Comparison of ENCODE assay signal across 16 mouse cellular contexts in the genomic region with DNA sequence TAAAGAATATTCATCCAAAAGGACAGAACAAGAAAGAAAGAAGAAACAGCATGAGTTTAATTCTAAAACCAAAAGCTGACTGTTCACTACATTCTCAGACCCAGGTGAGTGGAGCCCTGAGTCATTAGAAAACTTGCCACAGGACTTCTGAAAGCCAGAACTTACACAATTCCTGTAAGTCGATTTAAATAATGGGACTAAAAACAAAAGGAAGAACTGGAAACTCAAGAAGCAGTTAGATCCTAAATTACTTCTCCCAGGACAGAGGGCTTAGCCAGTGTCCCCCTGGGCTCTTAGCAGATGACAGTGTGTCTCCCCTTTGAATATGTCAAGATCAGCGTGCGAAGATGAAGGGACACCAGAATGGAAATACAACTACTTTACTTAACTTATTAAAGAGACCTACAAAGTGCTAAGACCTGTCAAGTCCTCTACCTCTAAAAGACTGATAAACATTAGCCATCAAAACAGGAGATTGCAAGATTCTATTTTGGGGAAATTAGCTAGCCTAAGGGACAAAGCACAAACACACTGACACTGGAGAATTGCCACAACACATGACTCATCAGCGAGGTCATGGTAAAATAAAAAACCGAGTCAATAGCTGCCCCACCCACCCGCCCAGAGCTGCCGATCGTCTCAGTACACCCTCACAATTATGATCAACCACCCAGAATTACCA. TPM values are rescaled to one million over a fixed set of nuclear protein-coding genes. Genes with fewer than 3 reads are reported as not detected.
DNase-seq lines count a peak whose midpoint lies in the region; ATAC-seq and TF ChIP-seq lines count a peak whose summit lies in the region.
"Had no signal": no experiment of that assay in that cellular context is flagged by ENCODE, and none has a peak within 500 bp of the region (broad histone marks: within the 10 kb centered on the region; RNA-seq: fewer than 3 reads in every experiment).

No protein-coding gene starts in this region.

- H3K9me3 ChIP-seq in liver, embryonic 12.5 days (replicated peaks), result no peaks in the 10 kb centered on the region
- H3K9me3 ChIP-seq: heart, embryonic 13.5 days; hindbrain, embryonic 13.5 days; limb, embryonic 12.5 days had no signal

- H3K4me3 ChIP-seq in liver, adult 2 months (ENCODE audit: insufficient read depth, low read depth, low read length), result no peak overlapping the region
- no peak overlapping the region for H3K4me3 ChIP-seq in liver, embryonic 12.5 days
- H3K4me3 ChIP-seq in myocyte, result no peak overlapping the region
- H3K4me3 ChIP-seq: heart, embryonic 13.5 days; hindbrain, embryonic 13.5 days; limb, embryonic 12.5 days had no signal

- no peak for ATAC-seq in liver, embryonic 12.5 days
- ATAC-seq: intestine, embryonic 16.5 days had no signal

- TF ChIP-seq POLR2A in liver, adult 2 months (IDR thresholded peaks at IDR 0.05; ENCODE audit: extremely low read depth, insufficient read depth, low read length), result no peak
- TF ChIP-seq POLR2A in myocyte (IDR thresholded peaks at IDR 0.05; ENCODE audit: insufficient read length, low read depth), result no peak

- 46% methylated on average over 8 of the region's 8 CpGs for WGBS in liver, adult 2 months
- 51% methylated on average over 8 of the region's 8 CpGs for WGBS in liver, embryonic 12.5 days (ENCODE audit: insufficient replicate concordance)

- no peak overlapping the region for H3K9ac ChIP-seq in liver, adult 2 months (ENCODE audit: low read depth, low read length)
- no peak overlapping the region for H3K9ac ChIP-seq in liver, embryonic 12.5 days
- H3K9ac ChIP-seq: heart, embryonic 13.5 days; hindbrain, embryonic 13.5 days; limb, embryonic 12.5 days; lung, embryonic 14.5 days had no signal

- TF ChIP-seq CTCF in liver, adult 2 months (IDR thresholded peaks at IDR 0.05; ENCODE audit: low read depth, low read length), result no peak

- no peaks in the 10 kb centered on the region for H3K36me3 ChIP-seq in liver, adult 2 months (ENCODE audit: control insufficient read depth, insufficient read depth, low read length)
- H3K36me3 ChIP-seq in liver, embryonic 12.5 days, result no peaks in the 10 kb centered on the region
- H3K36me3 ChIP-seq in myocyte (ENCODE audit: control insufficient read depth, insufficient read depth), result no peaks in the 10 kb centered on the region
- H3K36me3 ChIP-seq: heart, embryonic 13.5 days; hindbrain, embryonic 13.5 days; limb, embryonic 12.5 days had no signal

- H3K79me2 ChIP-seq in liver, adult 2 months (ENCODE audit: control insufficient read depth, insufficient read depth, low read length), result no peaks in the 10 kb centered on the region
- H3K79me2 ChIP-seq in myocyte (ENCODE audit: control insufficient read depth, insufficient read depth), result no peaks in the 10 kb centered on the region

- no peak overlapping the region for H3K4me2 ChIP-seq in liver, embryonic 12.5 days
- H3K4me2 ChIP-seq in myocyte (ENCODE audit: low read depth), result peak overlapping the region; percentile 71
- H3K4me2 ChIP-seq: heart, embryonic 13.5 days; hindbrain, embryonic 13.5 days; limb, embryonic 12.5 days; lung, embryonic 14.5 days had no signal

- H3ac ChIP-seq in myocyte (ENCODE audit: control insufficient read depth, insufficient read length), result no peak overlapping the region

- H3K27ac ChIP-seq in liver, adult 2 months (replicated peaks; ENCODE audit: insufficient read depth, low read depth, low read length), result no peak overlapping the region
- no peak overlapping the region for H3K27ac ChIP-seq in liver, embryonic 12.5 days
- H3K27ac ChIP-seq: heart, embryonic 13.5 days; hindbrain, embryonic 13.5 days; limb, embryonic 12.5 days had no signal

- peak; percentile 58 for DNase-seq in liver, adult 2 months (ENCODE audit: extremely low read depth, low read depth, low spot score)
- peak; percentile 78 for DNase-seq in NIH3T3 (ENCODE audit: low read depth)
- DNase-seq in adrenal gland, postnatal 25 days, result peak; percentile 59
- no peak for DNase-seq in thymus, postnatal 4 days
- DNase-seq in testis, postnatal 14 days (ENCODE audit: low spot score), result no peak
- DNase-seq: cerebellum, adult 2 months; embryo, embryonic 11 days; kidney, postnatal 14 days; lung, embryonic 14.5 days; thymus, adult 18-20 months had no signal

- H3K4me1 ChIP-seq in liver, adult 2 months (ENCODE audit: control insufficient read depth, insufficient read depth, low read length), result no peaks in the 10 kb centered on the region; the same call in 1 of the 2 replicates
- no peaks in the 10 kb centered on the region for H3K4me1 ChIP-seq in liver, embryonic 12.5 days
- H3K4me1 ChIP-seq: hindbrain, embryonic 13.5 days; limb, embryonic 12.5 days had no signal

- no peaks in the 10 kb centered on the region for H3K27me3 ChIP-seq in liver, adult 2 months (ENCODE audit: control insufficient read depth, insufficient read depth, low read length)
- H3K27me3 ChIP-seq in liver, embryonic 12.5 days (replicated peaks), result no peaks in the 10 kb centered on the region
- H3K27me3 ChIP-seq in myocyte (ENCODE audit: control insufficient read depth, insufficient read depth, insufficient read length), result no peaks in the 10 kb centered on the region
- H3K27me3 ChIP-seq: heart, embryonic 13.5 days; hindbrain, embryonic 13.5 days; limb, embryonic 12.5 days had no signal

TF ChIP-seq in myocyte, 11 proteins besides CTCF, POLR2A, EP300 and RAD21:
- no peak for TF ChIP-seq TCF3 (IDR thresholded peaks at IDR 0.05; ENCODE audit: insufficient read length, low read depth)
- no peak for TF ChIP-seq CEBPB (IDR thresholded peaks at IDR 0.05; ENCODE audit: insufficient read depth, poor library complexity, severe bottlenecking)
- TF ChIP-seq REST (IDR thresholded peaks at IDR 0.05; ENCODE audit: insufficient read depth, insufficient read length), result no peak
- no peak for TF ChIP-seq SRF (IDR thresholded peaks at IDR 0.05; ENCODE audit: control insufficient read depth, insufficient read length, low read depth)
- TF ChIP-seq TCF12 (IDR thresholded peaks at IDR 0.05; ENCODE audit: insufficient read depth, poor library complexity, severe bottlenecking), result no peak
- no peak for TF ChIP-seq USF1 (IDR thresholded peaks at IDR 0.05; ENCODE audit: low read depth)
- no peak for TF ChIP-seq POLR2AphosphoS2 (IDR thresholded peaks at IDR 0.05; ENCODE audit: insufficient read length, low read depth)
- no peak for TF ChIP-seq MYOG (IDR thresholded peaks at IDR 0.05; ENCODE audit: control insufficient read depth in 1 of 3, insufficient read depth in 1 of 3, insufficient read length in 2 of 3, low read depth in 2 of 3)
- no peak for TF ChIP-seq MYOD1 (IDR thresholded peaks at IDR 0.05; ENCODE audit: control insufficient read depth in 1 of 3, insufficient read length in 2 of 3, low read depth in 2 of 3)
- TF ChIP-seq MAX (IDR thresholded peaks at IDR 0.05; ENCODE audit: low read depth), result no peak
- no peak for TF ChIP-seq E2F4 (IDR thresholded peaks at IDR 0.05; ENCODE audit: insufficient read depth)

RNA-seq across cellular contexts. Expression of a gene that starts 18.0 kb away (rescaled TPM):
- total RNA-seq in liver, adult 2 months (2014; rRNA removed), result not detected in 2 replicates
- polyA plus RNA-seq in liver, adult 2 months (2012; rRNA removed), result not detected in 2 replicates
- polyA plus RNA-seq in liver, embryonic 12.5 days (2016; fragmentation: Nextera tagmentation; extraction: Ambion mirVana), result 0.07 and 0.26 TPM in 2 replicates
- total RNA-seq in adrenal gland, postnatal 25 days (2021), result not detected in 2 replicates
- not detected for polyA plus RNA-seq in myocyte (2012; fragmentation: generic; extraction: Trizol)
- polyA plus RNA-seq: lung, embryonic 14.5 days had no signal

Comparison
In these comparisons a context has a peak if more than half of its experiments do, and no peak if none do; other contexts are left out.
1. DNase-seq: peak in liver, adult 2 months (single experiment), NIH3T3 (single experiment) and adrenal gland, postnatal 25 days (single experiment); none in thymus, postnatal 4 days (single experiment) and testis, postnatal 14 days (single experiment).